Mouse (Mus musculus): ENCODE measurements around the gene Grb2. TPM values are rescaled to one million over a fixed set of nuclear protein-coding genes. Genes with fewer than 3 reads are reported as not detected.

The Grb2 gene
- polyA plus RNA-seq, 1 experiment, result 45.0 TPM

DNA sequence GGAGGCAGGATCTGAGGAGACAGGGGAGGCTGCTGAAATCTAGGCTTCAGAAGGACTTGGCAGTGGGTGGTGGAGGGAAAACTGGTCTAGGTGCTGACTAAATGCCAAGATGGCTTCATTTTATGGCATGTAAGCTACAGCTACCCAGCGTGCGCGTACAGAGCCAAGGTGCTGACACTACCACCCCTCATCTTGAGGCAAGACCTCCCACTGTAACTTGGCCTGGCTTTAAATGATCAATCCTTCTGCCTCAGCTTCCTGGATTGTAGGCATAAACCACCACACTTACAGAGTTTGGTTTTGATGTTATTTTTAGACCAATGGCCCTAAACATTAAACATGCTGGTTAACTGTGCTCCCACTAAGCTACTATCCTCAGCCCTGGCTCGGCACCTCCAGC lies 68.9 kb downstream of the Grb2 start:
- no peak overlapping the region for H3ac ChIP-seq (ENCODE audit: control insufficient read depth, insufficient read length, low read depth)
- H3K79me3 ChIP-seq (ENCODE audit: low read depth), result no peaks in the 10 kb centered on the region
- H3K36me3 ChIP-seq (ENCODE audit: control insufficient read depth, insufficient read depth), result peaks cover 1% of the 10 kb centered on the region
- no peaks in the 10 kb centered on the region for H3K27me3 ChIP-seq (ENCODE audit: control insufficient read depth, insufficient read depth, insufficient read length)
- H3K79me2 ChIP-seq (ENCODE audit: control insufficient read depth, insufficient read depth), result no peaks in the 10 kb centered on the region
- H3K4me3 ChIP-seq (ENCODE audit: insufficient read depth, poor library complexity, severe bottlenecking), result no peak overlapping the region
- TF ChIP-seq MYOD1 (IDR thresholded peaks at IDR 0.05; ENCODE audit: control insufficient read depth, insufficient read length, low read depth), result no peak
- no peak for TF ChIP-seq FOSL1 (IDR thresholded peaks at IDR 0.05; ENCODE audit: insufficient read depth, low read length, poor library complexity, severe bottlenecking)
- no peak for TF ChIP-seq MYOG (IDR thresholded peaks at IDR 0.05; ENCODE audit: control insufficient read depth, extremely low read depth, insufficient read length)
- TF ChIP-seq USF1 (IDR thresholded peaks at IDR 0.05; ENCODE audit: low read depth), result no peak
- no peak for TF ChIP-seq CTCF (IDR thresholded peaks at IDR 0.05; ENCODE audit: control insufficient read depth, insufficient read depth, insufficient read length)

- H3K27me3 ChIP-seq (ENCODE audit: control insufficient read depth, insufficient read depth, insufficient read length), result no peaks in the 10 kb centered on the region
These were observed 69.6 kb downstream of the Grb2 start for GRCm38 (mm10) chr11:115638498-115639409.

GRCm38 (mm10) chr11:115636960-115637359 lies 71.4 kb downstream of the Grb2 start:
- Histone ChIP-seq H3K79me3 (ENCODE audit: low read depth) (no peaks in the 10 kb centered on the region), H3K4me3 (ENCODE audit: insufficient read depth, poor library complexity, severe bottlenecking) (no peak overlapping the region), H3K79me2 (ENCODE audit: control insufficient read depth, insufficient read depth) (no peaks in the 10 kb centered on the region), H3ac (ENCODE audit: control insufficient read depth, insufficient read length, low read depth) (no peak overlapping the region), H3K27me3 (ENCODE audit: control insufficient read depth, insufficient read depth, insufficient read length) (no peaks in the 10 kb centered on the region), H3K36me3 (ENCODE audit: control insufficient read depth, insufficient read depth) (no peaks in the 10 kb centered on the region)
- TF ChIP-seq MAX (IDR thresholded peaks at IDR 0.05), result no peak
- no peak for TF ChIP-seq MYOG (IDR thresholded peaks at IDR 0.05; ENCODE audit: control insufficient read depth, extremely low read depth, insufficient read length)
- TF ChIP-seq MYOD1 (IDR thresholded peaks at IDR 0.05; ENCODE audit: control insufficient read depth, insufficient read length, low read depth), result no peak
- no peak for TF ChIP-seq CEBPB (IDR thresholded peaks at IDR 0.05; ENCODE audit: low read depth)
- TF ChIP-seq USF1 (IDR thresholded peaks at IDR 0.05; ENCODE audit: low read depth), result no peak

More at GRCm38 (mm10) chr11:115638498-115639409, 69.6 kb downstream of the Grb2 start:
- TF ChIP-seq MAX (IDR thresholded peaks at IDR 0.05) (no peak), CEBPB (IDR thresholded peaks at IDR 0.05; ENCODE audit: low read depth) (no peak), USF1 (IDR thresholded peaks at IDR 0.05; ENCODE audit: low read depth) (no peak), MYOG (IDR thresholded peaks at IDR 0.05; ENCODE audit: control insufficient read depth, extremely low read depth, insufficient read length) (no peak), MYOD1 (IDR thresholded peaks at IDR 0.05; ENCODE audit: control insufficient read depth, insufficient read length, low read depth) (no peak), CTCF (IDR thresholded peaks at IDR 0.05; ENCODE audit: control insufficient read depth, insufficient read depth, insufficient read length) (no peak), FOSL1 (IDR thresholded peaks at IDR 0.05; ENCODE audit: insufficient read depth, low read length, poor library complexity, severe bottlenecking) (no peak)
- Histone ChIP-seq H3K79me3 (ENCODE audit: low read depth) (no peaks in the 10 kb centered on the region), H3ac (ENCODE audit: control insufficient read depth, insufficient read length, low read depth) (no peak overlapping the region), H3K79me2 (ENCODE audit: control insufficient read depth, insufficient read depth) (no peaks in the 10 kb centered on the region), H3K4me3 (ENCODE audit: insufficient read depth, poor library complexity, severe bottlenecking) (no peak overlapping the region), H3K36me3 (ENCODE audit: control insufficient read depth, insufficient read depth) (no peaks in the 10 kb centered on the region)

DNA sequence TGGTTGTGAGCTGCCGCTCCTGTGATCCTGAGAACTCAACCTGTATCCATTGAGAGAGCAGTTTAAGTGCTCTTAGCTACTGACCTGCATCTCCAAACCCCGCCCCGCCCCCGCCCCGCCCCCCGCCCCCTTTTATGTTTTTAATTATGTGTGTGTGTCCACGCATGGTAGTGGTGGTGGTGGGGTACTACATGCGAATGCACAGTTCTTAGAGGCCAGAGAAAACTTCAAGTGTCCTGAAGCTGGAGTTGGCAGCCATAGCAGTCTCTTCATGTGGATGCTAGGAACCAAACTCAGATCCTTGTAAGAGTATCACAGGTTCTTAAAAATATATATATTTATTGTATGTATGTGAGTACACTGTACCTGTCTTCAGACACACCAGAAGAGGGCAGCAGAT lies 72.9 kb downstream of the Grb2 start:
- Histone ChIP-seq H3K27me3 (ENCODE audit: control insufficient read depth, insufficient read depth, insufficient read length) (no peaks in the 10 kb centered on the region), H3K79me3 (ENCODE audit: low read depth) (no peaks in the 10 kb centered on the region), H3ac (ENCODE audit: control insufficient read depth, insufficient read length, low read depth) (no peak overlapping the region), H3K4me3 (ENCODE audit: insufficient read depth, poor library complexity, severe bottlenecking) (no peak overlapping the region), H3K36me3 (ENCODE audit: control insufficient read depth, insufficient read depth) (no peaks in the 10 kb centered on the region), H3K79me2 (ENCODE audit: control insufficient read depth, insufficient read depth) (no peaks in the 10 kb centered on the region)
- no peak for TF ChIP-seq MAX (IDR thresholded peaks at IDR 0.05)

DNA sequence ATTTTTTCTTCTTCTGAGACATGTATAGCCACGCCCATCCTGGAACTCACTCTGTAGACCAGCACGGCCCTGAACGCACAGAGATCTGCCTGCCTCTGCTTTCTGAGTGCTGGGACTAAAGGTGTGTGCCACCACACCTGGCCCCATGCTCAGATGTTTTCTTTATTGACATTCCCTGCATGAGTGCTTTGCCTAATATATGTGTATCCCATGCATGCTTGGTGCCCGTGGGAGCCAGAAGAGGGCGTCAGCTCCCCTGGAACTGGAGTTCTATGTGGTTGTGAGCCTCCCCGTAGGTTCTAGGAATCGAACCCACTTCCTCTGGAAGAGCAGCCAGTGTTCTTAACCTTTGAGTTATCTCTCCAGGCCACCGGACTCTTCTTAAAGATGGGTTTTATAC lies 73.4 kb downstream of the Grb2 start:
- Histone ChIP-seq H3K36me3 (ENCODE audit: control insufficient read depth, insufficient read depth) (no peaks in the 10 kb centered on the region), H3K4me3 (ENCODE audit: insufficient read depth, poor library complexity, severe bottlenecking) (no peak overlapping the region), H3K79me2 (ENCODE audit: control insufficient read depth, insufficient read depth) (no peaks in the 10 kb centered on the region), H3ac (ENCODE audit: control insufficient read depth, insufficient read length, low read depth) (no peak overlapping the region), H3K79me3 (ENCODE audit: low read depth) (no peaks in the 10 kb centered on the region), H3K27me3 (ENCODE audit: control insufficient read depth, insufficient read depth, insufficient read length) (no peaks in the 10 kb centered on the region)
- TF ChIP-seq FOSL1 (IDR thresholded peaks at IDR 0.05; ENCODE audit: insufficient read depth, low read length, poor library complexity, severe bottlenecking) (no peak), MAX (IDR thresholded peaks at IDR 0.05) (no peak), MYOD1 (IDR thresholded peaks at IDR 0.05; ENCODE audit: control insufficient read depth, insufficient read length, low read depth) (no peak), CTCF (IDR thresholded peaks at IDR 0.05; ENCODE audit: control insufficient read depth, insufficient read depth, insufficient read length) (no peak), MYOG (IDR thresholded peaks at IDR 0.05; ENCODE audit: control insufficient read depth, extremely low read depth, insufficient read length) (no peak), USF1 (IDR thresholded peaks at IDR 0.05; ENCODE audit: low read depth) (no peak), CEBPB (IDR thresholded peaks at IDR 0.05; ENCODE audit: low read depth) (no peak)

GRCm38 (mm10) chr11:115634109-115634508 lies 74.3 kb downstream of the Grb2 start:
- H3K27me3 ChIP-seq (ENCODE audit: control insufficient read depth, insufficient read depth, insufficient read length), result no peaks in the 10 kb centered on the region
- no peak overlapping the region for H3K4me3 ChIP-seq (ENCODE audit: insufficient read depth, poor library complexity, severe bottlenecking)
- H3ac ChIP-seq (ENCODE audit: control insufficient read depth, insufficient read length, low read depth), result no peak overlapping the region
- no peaks in the 10 kb centered on the region for H3K36me3 ChIP-seq (ENCODE audit: control insufficient read depth, insufficient read depth)
- H3K79me2 ChIP-seq (ENCODE audit: control insufficient read depth, insufficient read depth), result no peaks in the 10 kb centered on the region
- H3K79me3 ChIP-seq (ENCODE audit: low read depth), result no peaks in the 10 kb centered on the region
- TF ChIP-seq CTCF (IDR thresholded peaks at IDR 0.05; ENCODE audit: control insufficient read depth, insufficient read depth, insufficient read length) (no peak), USF1 (IDR thresholded peaks at IDR 0.05; ENCODE audit: low read depth) (no peak), MAX (IDR thresholded peaks at IDR 0.05) (no peak), CEBPB (IDR thresholded peaks at IDR 0.05; ENCODE audit: low read depth) (no peak), MYOG (IDR thresholded peaks at IDR 0.05; ENCODE audit: control insufficient read depth, extremely low read depth, insufficient read length) (no peak), FOSL1 (IDR thresholded peaks at IDR 0.05; ENCODE audit: insufficient read depth, low read length, poor library complexity, severe bottlenecking) (no peak), MYOD1 (IDR thresholded peaks at IDR 0.05; ENCODE audit: control insufficient read depth, insufficient read length, low read depth) (no peak)

Measured in C2C12 (cell line).